ENCODE assay signal across 21 mouse cellular contexts in genomic region chr9:111450853-111451404, GRCm38 (mm10). TPM values are rescaled to one million over a fixed set of nuclear protein-coding genes. Genes with fewer than 3 reads are reported as not detected.
A peak's percentile ranks its signal among the peaks of the same experiment; 100 is the strongest.
DNase-seq lines count a peak whose midpoint lies in the region; ATAC-seq and TF ChIP-seq lines count a peak whose summit lies in the region.
"Had no signal": no experiment of that assay in that cellular context is flagged by ENCODE, and none has a peak within 500 bp of the region (broad histone marks: within the 10 kb centered on the region; RNA-seq: fewer than 3 reads in every experiment).

No protein-coding gene starts in this region.

- no peak overlapping the region for H3K4me2 ChIP-seq in midbrain, embryonic 13.5 days (replicated peaks)
- H3K4me2 ChIP-seq: embryonic facial prominence, embryonic 15.5 days; hindbrain, embryonic 15.5 days; liver, embryonic 13.5 days had no signal

- H3K9me3 ChIP-seq in midbrain, embryonic 13.5 days = no peaks in the 10 kb centered on the region
- H3K9me3 ChIP-seq: embryonic facial prominence, embryonic 15.5 days; hindbrain, embryonic 15.5 days; liver, embryonic 13.5 days; midbrain, embryonic 10.5 days had no signal

- no peak for TF ChIP-seq EP300 in heart, adult 2 months (IDR thresholded peaks at IDR 0.05; ENCODE audit: insufficient read depth, low read depth, low read length)

- H3K36me3 ChIP-seq in midbrain, embryonic 13.5 days = no peaks in the 10 kb centered on the region
- no peaks in the 10 kb centered on the region for H3K36me3 ChIP-seq in heart, adult 2 months (ENCODE audit: control insufficient read depth, insufficient read depth, low read length)
- H3K36me3 ChIP-seq: embryonic facial prominence, embryonic 15.5 days; hindbrain, embryonic 15.5 days; liver, embryonic 13.5 days; midbrain, embryonic 10.5 days had no signal

- DNase-seq in embryo, embryonic 11 days = peak; percentile 18
- DNase-seq in embryo, embryonic 9.5 days (ENCODE audit: extremely low spot score) = no peak
- DNase-seq in left cerebral cortex, adult 18-20 months (ENCODE audit: low spot score in 2 of 2) = peak; percentile 26 to 36
- no peak for DNase-seq in left cerebral cortex, postnatal 10 days (ENCODE audit: extremely low spot score in 1 of 2, low spot score in 2 of 2)
- peak; percentile 24 for DNase-seq in hindlimb bud, embryonic 11.5 days (ENCODE audit: extremely low spot score, low read depth, low spot score)
- peak; percentile 47 to 53 for DNase-seq in kidney, postnatal 36 days
- DNase-seq in heart, adult 2 months = no peak
- DNase-seq: adrenal gland, adult 2 months; cerebellum, adult 9-11 months; gastrocnemius, adult 2 months; heart, adult 18-20 months; heart, postnatal 4 days; liver, embryonic 13.5 days; retina, postnatal 1 day; thymus, postnatal 25 days had no signal

- no peak for TF ChIP-seq POLR2A in heart, adult 2 months (IDR thresholded peaks at IDR 0.05; ENCODE audit: insufficient read depth, low read depth, low read length)

- no peak for ATAC-seq in midbrain, embryonic 13.5 days

- H3K79me2 ChIP-seq in heart, adult 2 months (replicated peaks; ENCODE audit: control insufficient read depth, insufficient read depth, low read length) = no peaks in the 10 kb centered on the region

- H3K27me3 ChIP-seq in midbrain, embryonic 13.5 days = no peaks in the 10 kb centered on the region
- H3K27me3 ChIP-seq in heart, adult 2 months (ENCODE audit: control insufficient read depth, insufficient read depth, low read length) = no peaks in the 10 kb centered on the region
- H3K27me3 ChIP-seq: embryonic facial prominence, embryonic 15.5 days; hindbrain, embryonic 15.5 days; liver, embryonic 13.5 days had no signal

- WGBS in midbrain, embryonic 13.5 days = 89% methylated on average over 12 of the region's 12 CpGs
- 85% methylated on average over 12 of the region's 12 CpGs for WGBS in heart, adult 2 months

- intact Hi-C loops in left cerebral cortex, postnatal 10 days (cut with DNase I) = no loop called here
- intact Hi-C loops in heart, adult 2 months (cut with DNase I) = no loop called here

- no peak for TF ChIP-seq CTCF in heart, adult 2 months (IDR thresholded peaks at IDR 0.05)

- no peak overlapping the region for H3K4me3 ChIP-seq in midbrain, embryonic 13.5 days (replicated peaks)
- H3K4me3 ChIP-seq in heart, adult 2 months = no peak overlapping the region
- H3K4me3 ChIP-seq: embryonic facial prominence, embryonic 15.5 days; gastrocnemius, adult 2 months; hindbrain, embryonic 15.5 days; liver, embryonic 13.5 days; midbrain, embryonic 10.5 days had no signal

- H3K9ac ChIP-seq in midbrain, embryonic 13.5 days (replicated peaks) = no peak overlapping the region
- no peak overlapping the region for H3K9ac ChIP-seq in heart, adult 2 months (ENCODE audit: low read depth, low read length)
- H3K9ac ChIP-seq: embryonic facial prominence, embryonic 15.5 days; hindbrain, embryonic 15.5 days; liver, embryonic 13.5 days had no signal

- no peaks in the 10 kb centered on the region for H3K4me1 ChIP-seq in midbrain, embryonic 13.5 days (replicated peaks)
- H3K4me1 ChIP-seq in heart, adult 2 months (ENCODE audit: control insufficient read depth, insufficient read depth, low read length) = no peaks in the 10 kb centered on the region
- H3K4me1 ChIP-seq: embryonic facial prominence, embryonic 15.5 days; hindbrain, embryonic 15.5 days; liver, embryonic 13.5 days; midbrain, embryonic 10.5 days had no signal

- no peak overlapping the region for H3K27ac ChIP-seq in midbrain, embryonic 13.5 days
- no peak overlapping the region for H3K27ac ChIP-seq in heart, adult 2 months
- H3K27ac ChIP-seq: embryonic facial prominence, embryonic 15.5 days; gastrocnemius, adult 2 months; hindbrain, embryonic 15.5 days; kidney, postnatal 0 days; liver, embryonic 13.5 days; macrophage; midbrain, embryonic 10.5 days had no signal

RNA-seq across cellular contexts. Expression of gene Dclk3, which starts 12.0 kb away (rescaled TPM):
- 10 to 100 TPM; 44.6 to 53.7 TPM for total RNA-seq in left cerebral cortex, adult 18-20 months (2021)
- 10 to 100 TPM; 34.1 to 34.9 TPM for total RNA-seq in left cerebral cortex, postnatal 10 days (2021)
- 2.2 and 3.1 TPM in 2 replicates for polyA plus RNA-seq in midbrain, embryonic 13.5 days (2015; fragmentation: Nextera tagmentation; extraction: Ambion mirVana)
- under 1 TPM; 0.23 to 0.39 TPM for total RNA-seq in heart, adult 2 months (2021)
- polyA plus RNA-seq in heart, adult 2 months (2012; rRNA removed) = 0.33 and 0.44 TPM in 2 replicates
- polyA plus RNA-seq: liver, embryonic 13.5 days; macrophage had no signal

Comparison
In these comparisons a context has a peak if more than half of its experiments do, and no peak if none do; other contexts are left out.
1. DNase-seq: peak in embryo, embryonic 11 days (single experiment), left cerebral cortex, adult 18-20 months (2 of 2), hindlimb bud, embryonic 11.5 days (single experiment) and kidney, postnatal 36 days (2 of 2); none in embryo, embryonic 9.5 days (single experiment), left cerebral cortex, postnatal 10 days (0 of 2) and heart, adult 2 months (0 of 2).
2. RNA of gene Dclk3, which starts 12.0 kb away (total RNA-seq): 44.6 to 53.7 TPM in left cerebral cortex, adult 18-20 months and 34.1 to 34.9 TPM in left cerebral cortex, postnatal 10 days; 0.23 to 0.39 TPM in heart, adult 2 months; every median in the first group is over 10 times any median in the second.